ENCODE assay signal across 16 mouse cellular contexts in genomic region chr9:97190321-97190860, GRCm38 (mm10).
DNase-seq lines count a peak whose midpoint lies in the region; ATAC-seq and TF ChIP-seq lines count a peak whose summit lies in the region.
"Had no signal": no experiment of that assay in that cellular context is flagged by ENCODE, and none has a peak within 500 bp of the region (broad histone marks: within the 10 kb centered on the region; RNA-seq: fewer than 3 reads in every experiment).

No protein-coding gene starts in this region.

- H3K9ac ChIP-seq in hindbrain, embryonic 16.5 days (ENCODE audit: low read depth, low read length) = no peak overlapping the region
- H3K9ac ChIP-seq in hindbrain, embryonic 12.5 days = no peak overlapping the region
- H3K9ac ChIP-seq in lung, embryonic 14.5 days = no peak overlapping the region
- H3K9ac ChIP-seq: forebrain, embryonic 15.5 days; heart, embryonic 15.5 days; liver, postnatal 0 days had no signal

- no peaks in the 10 kb centered on the region for H3K9me3 ChIP-seq in hindbrain, embryonic 16.5 days (ENCODE audit: control insufficient read depth, low read length)
- H3K9me3 ChIP-seq in hindbrain, embryonic 12.5 days (replicated peaks) = no peaks in the 10 kb centered on the region
- no peaks in the 10 kb centered on the region for H3K9me3 ChIP-seq in lung, embryonic 14.5 days (ENCODE audit: low read depth, low read length)
- H3K9me3 ChIP-seq: forebrain, embryonic 15.5 days; heart, embryonic 15.5 days had no signal

- TF ChIP-seq CTCF in lung, embryonic 14.5 days (IDR thresholded peaks at IDR 0.05; ENCODE audit: low read depth) = no peak

- intact Hi-C loops in gastrocnemius, postnatal 14 days (cut with DNase I; ENCODE audit: low total_unique reads) = no loop called here

- ATAC-seq in hindbrain, embryonic 16.5 days = no peak
- no peak for ATAC-seq in hindbrain, embryonic 12.5 days (ENCODE audit: low FRiP score)
- no peak for ATAC-seq in lung, embryonic 14.5 days (ENCODE audit: insufficient read depth)
- ATAC-seq: forebrain, embryonic 15.5 days; liver, postnatal 0 days had no signal

- no peak overlapping the region for H3K4me3 ChIP-seq in hindbrain, embryonic 16.5 days (ENCODE audit: low read length)
- H3K4me3 ChIP-seq in hindbrain, embryonic 12.5 days = no peak overlapping the region
- no peak overlapping the region for H3K4me3 ChIP-seq in lung, embryonic 14.5 days (ENCODE audit: low read depth, low read length)
- H3K4me3 ChIP-seq: erythroblast, embryonic 14.5 days; forebrain, embryonic 15.5 days; heart, embryonic 15.5 days had no signal

- H3K4me1 ChIP-seq in hindbrain, embryonic 16.5 days (ENCODE audit: control insufficient read depth, insufficient read depth, low read depth, low read length) = no peaks in the 10 kb centered on the region
- no peaks in the 10 kb centered on the region for H3K4me1 ChIP-seq in hindbrain, embryonic 12.5 days
- no peaks in the 10 kb centered on the region for H3K4me1 ChIP-seq in lung, embryonic 14.5 days (ENCODE audit: insufficient read depth)
- H3K4me1 ChIP-seq: forebrain, embryonic 15.5 days; heart, embryonic 15.5 days had no signal

- no peak overlapping the region for H3K27ac ChIP-seq in hindbrain, embryonic 16.5 days (ENCODE audit: low read depth, low read length)
- H3K27ac ChIP-seq in hindbrain, embryonic 12.5 days = no peak overlapping the region
- H3K27ac ChIP-seq in lung, embryonic 14.5 days (ENCODE audit: low read depth) = no peak overlapping the region
- H3K27ac ChIP-seq: forebrain, embryonic 15.5 days; heart, embryonic 15.5 days had no signal

- peak overlapping the region; percentile 7; the same call in 1 of the 2 replicates for H3K4me2 ChIP-seq in hindbrain, embryonic 16.5 days (ENCODE audit: low read length)
- no peak overlapping the region for H3K4me2 ChIP-seq in hindbrain, embryonic 12.5 days (replicated peaks)
- H3K4me2 ChIP-seq in lung, embryonic 14.5 days = no peak overlapping the region
- H3K4me2 ChIP-seq: forebrain, embryonic 15.5 days; heart, embryonic 15.5 days had no signal

- no peaks in the 10 kb centered on the region for H3K27me3 ChIP-seq in hindbrain, embryonic 16.5 days (replicated peaks; ENCODE audit: control insufficient read depth, insufficient read depth, low read length)
- no peaks in the 10 kb centered on the region for H3K27me3 ChIP-seq in hindbrain, embryonic 12.5 days
- no peaks in the 10 kb centered on the region for H3K27me3 ChIP-seq in lung, embryonic 14.5 days (ENCODE audit: insufficient read depth, low read length)
- H3K27me3 ChIP-seq: forebrain, embryonic 15.5 days; heart, embryonic 15.5 days had no signal

- peak; percentile 1 for DNase-seq in lung, embryonic 14.5 days
- no peak for DNase-seq in lung, postnatal 4 days
- DNase-seq in adrenal gland, adult 2 months = peak; percentile 78
- peak; percentile 21 for DNase-seq in brain, adult 2 months (ENCODE audit: low read depth, low spot score)
- no peak for DNase-seq in layer of hippocampus, adult 8-10 months (ENCODE audit: low spot score in 2 of 2)
- no peak for DNase-seq in gastrocnemius, postnatal 14 days
- DNase-seq: cerebellum, adult 11-12 months; cerebellum, postnatal 36 days; layer of hippocampus, adult 9-11 months; liver, postnatal 0 days; thymus, adult 2 months had no signal

- WGBS in hindbrain, embryonic 16.5 days = 64% methylated on average over 14 of the region's 14 CpGs
- WGBS in hindbrain, embryonic 12.5 days = 86% methylated on average over 14 of the region's 14 CpGs
- 81% methylated on average over 14 of the region's 14 CpGs for whole genome bisulfite sequencing in lung, embryonic 14.5 days

- no peaks in the 10 kb centered on the region for H3K36me3 ChIP-seq in hindbrain, embryonic 16.5 days (ENCODE audit: control insufficient read depth, insufficient read depth, low read length)
- no peaks in the 10 kb centered on the region for H3K36me3 ChIP-seq in hindbrain, embryonic 12.5 days
- no peaks in the 10 kb centered on the region for H3K36me3 ChIP-seq in lung, embryonic 14.5 days (ENCODE audit: insufficient read depth)
- H3K36me3 ChIP-seq: forebrain, embryonic 15.5 days; heart, embryonic 15.5 days had no signal

Comparison
In these comparisons a context has a peak if more than half of its experiments do, and no peak if none do; other contexts are left out.
1. DNase-seq: peak in lung, embryonic 14.5 days (single experiment), adrenal gland, adult 2 months (single experiment) and brain, adult 2 months (single experiment); none in lung, postnatal 4 days (0 of 2), layer of hippocampus, adult 8-10 months (0 of 2) and gastrocnemius, postnatal 14 days (single experiment).